ENCODE assay signal across 22 mouse cellular contexts in the genomic region with DNA sequence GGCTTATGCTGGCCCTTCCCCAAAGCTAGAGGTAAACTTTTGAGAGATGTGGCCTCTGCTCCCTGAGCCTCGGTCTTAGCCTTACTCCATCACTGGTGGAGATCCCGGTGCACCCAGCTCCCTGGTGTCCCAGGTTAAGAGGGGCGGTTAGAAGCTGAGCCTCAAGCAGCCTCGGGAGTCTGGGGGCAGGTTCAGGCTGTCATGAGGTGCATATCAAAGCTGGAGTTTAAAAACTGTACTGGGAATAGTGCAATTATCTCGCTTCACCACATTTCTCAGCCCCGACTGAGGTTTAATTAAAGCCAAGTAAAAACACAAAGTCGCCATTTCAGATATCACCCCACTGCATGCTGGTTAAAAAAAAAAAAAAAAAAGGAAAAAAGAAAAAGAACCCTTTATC.
DNase-seq lines count a peak whose midpoint lies in the region; ATAC-seq and TF ChIP-seq lines count a peak whose summit lies in the region.
"Had no signal": no experiment of that assay in that cellular context is flagged by ENCODE, and none has a peak within 500 bp of the region (broad histone marks: within the 10 kb centered on the region; RNA-seq: fewer than 3 reads in every experiment).

No protein-coding gene starts in this region.

- DNase-seq in hindbrain, embryonic 14.5 days (ENCODE audit: low spot score) = no peak
- DNase-seq in hindbrain, embryonic 10.5 days (ENCODE audit: low spot score) = no peak
- no peak for DNase-seq in embryonic facial prominence, embryonic 14.5 days (ENCODE audit: low spot score)
- DNase-seq in forebrain, postnatal 0 days = no peak
- no peak for DNase-seq in midbrain, postnatal 0 days (ENCODE audit: low spot score)
- DNase-seq in adrenal gland, postnatal 10 days = no peak
- no peak for DNase-seq in right cerebral cortex, postnatal 4 days
- DNase-seq: adrenal gland, postnatal 14 days; B cell, adult 2 months; cerebellum, adult 2 months; gastrocnemius, postnatal 10 days; heart, postnatal 10 days; layer of hippocampus, postnatal 36 days; lung, adult 2 months; lung, postnatal 4 days; retina, postnatal 1 day had no signal

- peak overlapping the region; percentile 55 for H3K27ac ChIP-seq in hindbrain, embryonic 14.5 days
- no peak overlapping the region for H3K27ac ChIP-seq in hindbrain, embryonic 10.5 days
- H3K27ac ChIP-seq in embryonic facial prominence, embryonic 14.5 days (replicated peaks; ENCODE audit: low read depth, low read length) = no peak overlapping the region
- peak overlapping the region; percentile 77 for H3K27ac ChIP-seq in forebrain, postnatal 0 days (ENCODE audit: low read depth, low read length)
- H3K27ac ChIP-seq in midbrain, postnatal 0 days (ENCODE audit: low read depth, low read length) = 0 out of 2 replicates have a peak overlapping the region, but pooled peaks have one; percentile 21
- H3K27ac ChIP-seq: embryonic facial prominence, embryonic 15.5 days; heart, embryonic 10.5 days; kidney, embryonic 15.5 days; limb, embryonic 10.5 days had no signal

- H3K4me3 ChIP-seq in hindbrain, embryonic 14.5 days (replicated peaks; ENCODE audit: low read length) = no peak overlapping the region
- H3K4me3 ChIP-seq in hindbrain, embryonic 10.5 days = no peak overlapping the region
- no peak overlapping the region for H3K4me3 ChIP-seq in embryonic facial prominence, embryonic 14.5 days (ENCODE audit: low read depth, low read length)
- H3K4me3 ChIP-seq in forebrain, postnatal 0 days (ENCODE audit: low read depth, low read length) = no peak overlapping the region
- no peak overlapping the region for H3K4me3 ChIP-seq in midbrain, postnatal 0 days (ENCODE audit: low read depth, low read length)
- H3K4me3 ChIP-seq: embryonic facial prominence, embryonic 15.5 days; heart, embryonic 10.5 days; kidney, embryonic 15.5 days; limb, embryonic 10.5 days had no signal

- H3K4me2 ChIP-seq in hindbrain, embryonic 14.5 days (replicated peaks) = no peak overlapping the region
- no peak overlapping the region for H3K4me2 ChIP-seq in embryonic facial prominence, embryonic 14.5 days (ENCODE audit: low read depth, low read length)
- H3K4me2 ChIP-seq in forebrain, postnatal 0 days (ENCODE audit: low read depth) = no peak overlapping the region
- no peak overlapping the region for H3K4me2 ChIP-seq in midbrain, postnatal 0 days (ENCODE audit: low read depth, low read length, poor library complexity, severe bottlenecking)
- H3K4me2 ChIP-seq: embryonic facial prominence, embryonic 15.5 days; kidney, embryonic 15.5 days; liver, embryonic 11.5 days had no signal

- no peaks in the 10 kb centered on the region for H3K36me3 ChIP-seq in hindbrain, embryonic 14.5 days (replicated peaks; ENCODE audit: control insufficient read depth, insufficient read depth)
- H3K36me3 ChIP-seq in hindbrain, embryonic 10.5 days = peaks cover 18% of the 10 kb centered on the region; the same call in 1 of the 2 replicates
- H3K36me3 ChIP-seq in embryonic facial prominence, embryonic 14.5 days (ENCODE audit: control insufficient read depth, insufficient read depth, low read length) = no peaks in the 10 kb centered on the region
- H3K36me3 ChIP-seq in forebrain, postnatal 0 days (ENCODE audit: insufficient read depth) = no peaks in the 10 kb centered on the region
- H3K36me3 ChIP-seq in midbrain, postnatal 0 days (ENCODE audit: insufficient read depth, low read length) = no peaks in the 10 kb centered on the region
- H3K36me3 ChIP-seq: embryonic facial prominence, embryonic 15.5 days; heart, embryonic 10.5 days; kidney, embryonic 15.5 days; limb, embryonic 10.5 days had no signal

- no peak for ATAC-seq in hindbrain, embryonic 14.5 days (ENCODE audit: low FRiP score)
- peak; percentile 60; the same call in 1 of the 2 replicates for ATAC-seq in embryonic facial prominence, embryonic 14.5 days (ENCODE audit: low read depth)
- ATAC-seq in forebrain, postnatal 0 days = peak; percentile 47
- ATAC-seq in midbrain, postnatal 0 days (ENCODE audit: low FRiP score) = peak; percentile 8; the same call in 1 of the 2 replicates
- ATAC-seq: inflammation-experienced regulatory T-cells, adult 6 months had no signal

- WGBS in hindbrain, embryonic 14.5 days = 54% methylated on average over 7 of the region's 7 CpGs
- WGBS in hindbrain, embryonic 10.5 days = 74% methylated on average over 7 of the region's 7 CpGs
- WGBS in embryonic facial prominence, embryonic 14.5 days = 33% methylated on average over 7 of the region's 7 CpGs
- WGBS in forebrain, postnatal 0 days = 27% methylated on average over 7 of the region's 7 CpGs
- 31% methylated on average over 7 of the region's 7 CpGs for WGBS in midbrain, postnatal 0 days

- H3K4me1 ChIP-seq in hindbrain, embryonic 14.5 days (replicated peaks; ENCODE audit: control insufficient read depth, insufficient read depth, low read length) = peaks cover 6% of the 10 kb centered on the region; the same call in 1 of the 2 replicates
- 0 out of 2 replicates have a peak, but pooled peaks cover 14% of the 10 kb centered on the region for H3K4me1 ChIP-seq in hindbrain, embryonic 10.5 days (replicated peaks)
- peaks cover 8% of the 10 kb centered on the region; the same call in 1 of the 2 replicates for H3K4me1 ChIP-seq in embryonic facial prominence, embryonic 14.5 days (ENCODE audit: control insufficient read depth, insufficient read depth, low read length)
- H3K4me1 ChIP-seq in forebrain, postnatal 0 days (ENCODE audit: insufficient read depth) = peaks cover 9% of the 10 kb centered on the region
- peaks cover 5% of the 10 kb centered on the region; the same call in 1 of the 2 replicates for H3K4me1 ChIP-seq in midbrain, postnatal 0 days (ENCODE audit: insufficient read depth, low read length)
- H3K4me1 ChIP-seq: embryonic facial prominence, embryonic 15.5 days had no signal

- no peaks in the 10 kb centered on the region for H3K9me3 ChIP-seq in hindbrain, embryonic 14.5 days (ENCODE audit: control insufficient read depth, low read length)
- H3K9me3 ChIP-seq in hindbrain, embryonic 10.5 days = peaks cover 4% of the 10 kb centered on the region; the same call in 1 of the 2 replicates
- H3K9me3 ChIP-seq in embryonic facial prominence, embryonic 14.5 days (ENCODE audit: control insufficient read depth, low read length) = no peaks in the 10 kb centered on the region
- no peaks in the 10 kb centered on the region for H3K9me3 ChIP-seq in forebrain, postnatal 0 days (ENCODE audit: low read length)
- no peaks in the 10 kb centered on the region for H3K9me3 ChIP-seq in midbrain, postnatal 0 days (ENCODE audit: low read length)
- H3K9me3 ChIP-seq: embryonic facial prominence, embryonic 15.5 days; heart, embryonic 10.5 days; kidney, embryonic 15.5 days; limb, embryonic 10.5 days had no signal

- no peaks in the 10 kb centered on the region for H3K27me3 ChIP-seq in hindbrain, embryonic 14.5 days (ENCODE audit: control insufficient read depth, insufficient read depth, low read length)
- no peaks in the 10 kb centered on the region for H3K27me3 ChIP-seq in hindbrain, embryonic 10.5 days (ENCODE audit: insufficient read depth, poor library complexity, severe bottlenecking)
- no peaks in the 10 kb centered on the region for H3K27me3 ChIP-seq in embryonic facial prominence, embryonic 14.5 days (replicated peaks; ENCODE audit: control insufficient read depth, insufficient read depth, low read length)
- H3K27me3 ChIP-seq in forebrain, postnatal 0 days (ENCODE audit: insufficient read depth, low read length) = no peaks in the 10 kb centered on the region
- no peaks in the 10 kb centered on the region for H3K27me3 ChIP-seq in midbrain, postnatal 0 days (ENCODE audit: insufficient read depth, low read length)
- H3K27me3 ChIP-seq: embryonic facial prominence, embryonic 15.5 days; kidney, embryonic 15.5 days had no signal

- no peak for TF ChIP-seq CTCF in forebrain, postnatal 0 days (IDR thresholded peaks at IDR 0.05; ENCODE audit: low read depth)
- TF ChIP-seq CTCF in midbrain, postnatal 0 days (IDR thresholded peaks at IDR 0.05) = no peak

- no peak overlapping the region for H3K9ac ChIP-seq in hindbrain, embryonic 14.5 days
- no peak overlapping the region for H3K9ac ChIP-seq in embryonic facial prominence, embryonic 14.5 days (ENCODE audit: low read depth, low read length)
- no peak overlapping the region for H3K9ac ChIP-seq in forebrain, postnatal 0 days
- H3K9ac ChIP-seq in midbrain, postnatal 0 days (replicated peaks; ENCODE audit: low read length, poor library complexity, severe bottlenecking) = no peak overlapping the region
- H3K9ac ChIP-seq: embryonic facial prominence, embryonic 15.5 days; kidney, embryonic 15.5 days had no signal

Comparison
In these comparisons a context has a peak if more than half of its experiments do, and no peak if none do; other contexts are left out.
1. H3K27ac ChIP-seq: peak in hindbrain, embryonic 14.5 days (single experiment), forebrain, postnatal 0 days (single experiment) and midbrain, postnatal 0 days (single experiment); none in hindbrain, embryonic 10.5 days (single experiment) and embryonic facial prominence, embryonic 14.5 days (single experiment).